Mouse (Mus musculus) hindbrain, embryonic 15.5 days (tissue): ENCODE measurements around the gene Kel. TPM values are rescaled to one million over a fixed set of nuclear protein-coding genes. Genes with fewer than 3 reads are reported as not detected.

Source experiments
- ATAC-seq: fragments of 200-750 bp; cut with Nextera tagmentation; 2 replicates; pipeline ENCODE4 v1.8.0; 2017; ENCODE audit warnings: low read depth, moderate number of reproducible peaks, moderate TSS enrichment; ENCODE audit not compliant: low FRiP score
- H3K27ac ChIP-seq: fragments of 300-500 bp; sonication (generic); replicated peaks from 2 replicates; pipeline ENCODE4 v1.5.1; 2015; ENCODE audit warnings: mild to moderate bottlenecking, inconsistent platforms
- H3K27me3 ChIP-seq: fragments of 300-500 bp; sonication (generic); 2 replicates; pipeline ENCODE4 v1.6.1; 2015; ENCODE audit warnings: control low read depth, inconsistent platforms
- H3K36me3 ChIP-seq: fragments of 300-500 bp; sonication (generic); 2 replicates; pipeline ENCODE4 v1.6.1; 2015; ENCODE audit warnings: control low read depth, inconsistent platforms
- H3K4me1 ChIP-seq: fragments of 300-500 bp; sonication (generic); replicated peaks from 2 replicates; pipeline ENCODE4 v1.6.1; 2015; ENCODE audit warnings: control low read depth, inconsistent platforms
- H3K4me2 ChIP-seq: fragments of 300-500 bp; sonication (generic); 2 replicates; pipeline ENCODE4 v1.6.1; 2015; ENCODE audit warnings: moderate library complexity, mild to moderate bottlenecking, inconsistent platforms
- H3K4me3 ChIP-seq: fragments of 300-500 bp; sonication (generic); 2 replicates; pipeline ENCODE4 v1.5.1; 2015; ENCODE audit warnings: mild to moderate bottlenecking, inconsistent platforms
- H3K9ac ChIP-seq: fragments of 300-500 bp; sonication (generic); 2 replicates; pipeline ENCODE4 v1.6.1; 2015; ENCODE audit warnings: inconsistent platforms
- H3K9me3 ChIP-seq: fragments of 300-500 bp; sonication (generic); 2 replicates; pipeline ENCODE4 v1.6.1; 2016; ENCODE audit warnings: control low read depth, inconsistent platforms
- WGBS: fragments of 180-500 bp; shearing (Covaris S2); methylation state at CpG from one replicate; pipeline ENCODE4 v1.1.7; 2015; 5-methylcytosine and 5-hydroxymethylcytosine counted together
- polyA plus RNA-seq: library from polyadenylated mRNA; unstranded; fragments of >200 nt; fragmentation: Nextera tagmentation; extraction: Ambion mirVana; gene quantifications from 2 replicates; pipeline ENCODE4 v1.2.1, GENCODE M21; 2015

The Kel gene
- polyA plus RNA-seq, 1 experiment from 2014 or later, result 0.78 TPM

- H3K9ac ChIP-seq, result no peak overlapping the region
- no peaks in the 10 kb centered on the region for H3K27me3 ChIP-seq
- ATAC-seq, result no peak
- no peak overlapping the region for H3K4me2 ChIP-seq
- WGBS, result 89% methylated on average over 4 of the region's 4 CpGs
- no peaks in the 10 kb centered on the region for H3K4me1 ChIP-seq
- H3K36me3 ChIP-seq, result no peaks in the 10 kb centered on the region
- no peaks in the 10 kb centered on the region for H3K9me3 ChIP-seq
- H3K27ac ChIP-seq, result no peak overlapping the region
- no peak overlapping the region for H3K4me3 ChIP-seq
Observed at GRCm38 (mm10) chr6:41642765-41643164, 61.4 kb downstream of the Kel start.

- Histone ChIP-seq H3K9me3 (no peaks in the 10 kb centered on the region), H3K27me3 (no peaks in the 10 kb centered on the region), H3K4me2 (no peak overlapping the region), H3K27ac (no peak overlapping the region), H3K9ac (no peak overlapping the region), H3K4me1 (0 out of 2 replicates have a peak, but pooled peaks cover 3% of the 10 kb centered on the region), H3K36me3 (no peaks in the 10 kb centered on the region), H3K4me3 (no peak overlapping the region)
- WGBS, result 87% methylated on average over 6 of the region's 6 CpGs
- no peak for ATAC-seq
Observed at GRCm38 (mm10) chr6:41641173-41641866, 62.8 kb downstream of the Kel start.

- H3K27ac ChIP-seq, result no peak overlapping the region
- no peak overlapping the region for H3K4me3 ChIP-seq
- no peaks in the 10 kb centered on the region for H3K36me3 ChIP-seq
- WGBS, result 46% methylated on average over 3 of the region's 3 CpGs
- H3K9me3 ChIP-seq, result no peaks in the 10 kb centered on the region
- H3K4me2 ChIP-seq, result no peak overlapping the region
- 0 out of 2 replicates have a peak, but pooled peaks cover 3% of the 10 kb centered on the region for H3K4me1 ChIP-seq
- no peak overlapping the region for H3K9ac ChIP-seq
- ATAC-seq, result no peak
- no peaks in the 10 kb centered on the region for H3K27me3 ChIP-seq
Observed at GRCm38 (mm10) chr6:41640449-41640848, 63.7 kb downstream of the Kel start.

- WGBS, result 88% methylated on average over 6 of the region's 6 CpGs
Observed at GRCm38 (mm10) chr6:41637927-41638506, 66.1 kb downstream of the Kel start.

GRCm38 (mm10) chr6:41637393-41637792 lies 66.7 kb downstream of the Kel start:
- Histone ChIP-seq H3K36me3 (no peaks in the 10 kb centered on the region), H3K27me3 (no peaks in the 10 kb centered on the region), H3K9ac (no peak overlapping the region), H3K9me3 (no peaks in the 10 kb centered on the region), H3K4me2 (no peak overlapping the region), H3K27ac (no peak overlapping the region), H3K4me1 (0 out of 2 replicates have a peak, but pooled peaks cover 3% of the 10 kb centered on the region), H3K4me3 (no peak overlapping the region)
- no peak for ATAC-seq
- WGBS, result 24% methylated on average over 1 of the region's 1 CpGs

More at GRCm38 (mm10) chr6:41637927-41638506, 66.1 kb downstream of the Kel start:
- Histone ChIP-seq H3K9ac (no peak overlapping the region), H3K9me3 (no peaks in the 10 kb centered on the region), H3K4me3 (no peak overlapping the region), H3K36me3 (no peaks in the 10 kb centered on the region), H3K27ac (no peak overlapping the region), H3K4me2 (no peak overlapping the region), H3K4me1 (0 out of 2 replicates have a peak, but pooled peaks cover 3% of the 10 kb centered on the region), H3K27me3 (no peaks in the 10 kb centered on the region)
- ATAC-seq, result no peak

Other genes with a start within 250 kb of the Kel start
- not detected in 2 replicates for gene Prss1, start 245.4 kb downstream of the Kel start, polyA plus RNA-seq
- gene Prss2, start 182.6 kb downstream of the Kel start, polyA plus RNA-seq, result not detected in 2 replicates
- gene Ephb6, start 98.9 kb downstream of the Kel start, polyA plus RNA-seq, result 40.1 and 44.4 TPM in 2 replicates
- 0.80 and 0.92 TPM in 2 replicates for gene Trpv6, start 67.9 kb downstream of the Kel start, polyA plus RNA-seq
- not detected in 2 replicates for gene Trpv5, start 23.6 kb downstream of the Kel start, polyA plus RNA-seq
- gene Llcfc1, start 19.9 kb downstream of the Kel start, polyA plus RNA-seq, result not detected in 2 replicates
- gene Olfr459, start 70.8 kb upstream of the Kel start, polyA plus RNA-seq, result not detected in 2 replicates
- not detected in 2 replicates for gene Pip, start 143.2 kb upstream of the Kel start, polyA plus RNA-seq
- gene Sval2, start 148.7 kb upstream of the Kel start, polyA plus RNA-seq, result not detected in 2 replicates
- gene Sval1, start 247.3 kb upstream of the Kel start, polyA plus RNA-seq, result not detected in 2 replicates